Mouse (Mus musculus): ENCODE results near the gene Rbfox3. TPM values are rescaled to one million over a fixed set of nuclear protein-coding genes. Genes with fewer than 3 reads are reported as not detected.

Rbfox3 gene
- polyA plus RNA-seq, 1 experiment from 2014 or later = 6.9 TPM

- no peak overlapping the region for H3K4me3 ChIP-seq (ENCODE audit: low read depth, low read length)
- ATAC-seq (replicated peaks; ENCODE audit: low FRiP score) (no peak), DNase-seq (ENCODE audit: low spot score) (no peak)
- H3K4me1 ChIP-seq (replicated peaks; ENCODE audit: control insufficient read depth, insufficient read depth, low read length) = 0 out of 2 replicates have a peak, but pooled peaks cover 2% of the 10 kb centered on the region
- WGBS = 80% methylated on average over 7 of the region's 7 CpGs
- H3K36me3 ChIP-seq (ENCODE audit: control insufficient read depth, insufficient read depth, low read length) = no peaks in the 10 kb centered on the region
- H3K9ac ChIP-seq (ENCODE audit: low read length) = no peak overlapping the region
- no peak overlapping the region for H3K4me2 ChIP-seq (ENCODE audit: low read depth, low read length, severe bottlenecking)
- no peak overlapping the region for H3K27ac ChIP-seq (ENCODE audit: low read depth, low read length)
- no peaks in the 10 kb centered on the region for H3K27me3 ChIP-seq (ENCODE audit: control insufficient read depth, insufficient read depth, low read length)
- no peaks in the 10 kb centered on the region for H3K9me3 ChIP-seq (ENCODE audit: control insufficient read depth, low read length)
Measured at GRCm38 (mm10) chr11:118508341-118508740, 403.1 kb downstream of the Rbfox3 start.

GRCm38 (mm10) chr11:118507904-118508303 lies 403.5 kb downstream of the Rbfox3 start:
- WGBS = 43% methylated on average over 5 of the region's 5 CpGs
- ATAC-seq (replicated peaks; ENCODE audit: low FRiP score) (no peak), DNase-seq (ENCODE audit: low spot score) (peak; percentile 87)
- no peaks in the 10 kb centered on the region for H3K9me3 ChIP-seq (ENCODE audit: control insufficient read depth, low read length)
- H3K4me2 ChIP-seq (ENCODE audit: low read depth, low read length, severe bottlenecking) = no peak overlapping the region
- no peak overlapping the region for H3K27ac ChIP-seq (ENCODE audit: low read depth, low read length)
- no peak overlapping the region for H3K4me3 ChIP-seq (ENCODE audit: low read depth, low read length)
- 0 out of 2 replicates have a peak, but pooled peaks cover 2% of the 10 kb centered on the region for H3K4me1 ChIP-seq (replicated peaks; ENCODE audit: control insufficient read depth, insufficient read depth, low read length)
- peaks cover 3% of the 10 kb centered on the region; the same call in 1 of the 2 replicates for H3K27me3 ChIP-seq (ENCODE audit: control insufficient read depth, insufficient read depth, low read length)
- H3K9ac ChIP-seq (ENCODE audit: low read length) = no peak overlapping the region
- no peaks in the 10 kb centered on the region for H3K36me3 ChIP-seq (ENCODE audit: control insufficient read depth, insufficient read depth, low read length)

GRCm38 (mm10) chr11:118507095-118507494 lies 404.3 kb downstream of the Rbfox3 start:
- DNase-seq (ENCODE audit: low spot score) = no peak
- H3K27ac ChIP-seq (ENCODE audit: low read depth, low read length) = no peak overlapping the region
- H3K27me3 ChIP-seq (ENCODE audit: control insufficient read depth, insufficient read depth, low read length) = peaks cover 4% of the 10 kb centered on the region; the same call in 1 of the 2 replicates
- H3K9ac ChIP-seq (ENCODE audit: low read length) = no peak overlapping the region
- no peak overlapping the region for H3K4me3 ChIP-seq (ENCODE audit: low read depth, low read length)
- H3K9me3 ChIP-seq (ENCODE audit: control insufficient read depth, low read length) = no peaks in the 10 kb centered on the region
- 86% methylated on average over 6 of the region's 6 CpGs for WGBS
- H3K36me3 ChIP-seq (ENCODE audit: control insufficient read depth, insufficient read depth, low read length) = no peaks in the 10 kb centered on the region
- no peak for ATAC-seq (replicated peaks; ENCODE audit: low FRiP score)
- 0 out of 2 replicates have a peak, but pooled peaks cover 2% of the 10 kb centered on the region for H3K4me1 ChIP-seq (replicated peaks; ENCODE audit: control insufficient read depth, insufficient read depth, low read length)
- no peak overlapping the region for H3K4me2 ChIP-seq (ENCODE audit: low read depth, low read length, severe bottlenecking)

- peaks cover 4% of the 10 kb centered on the region; the same call in 1 of the 2 replicates for H3K27me3 ChIP-seq (ENCODE audit: control insufficient read depth, insufficient read depth, low read length)
- 73% methylated on average over 5 of the region's 5 CpGs for WGBS
- no peak overlapping the region for H3K9ac ChIP-seq (ENCODE audit: low read length)
- no peak overlapping the region for H3K4me3 ChIP-seq (ENCODE audit: low read depth, low read length)
- H3K4me1 ChIP-seq (replicated peaks; ENCODE audit: control insufficient read depth, insufficient read depth, low read length) = 0 out of 2 replicates have a peak, but pooled peaks cover 2% of the 10 kb centered on the region
- ATAC-seq (replicated peaks; ENCODE audit: low FRiP score) (no peak), DNase-seq (ENCODE audit: low spot score) (no peak)
- no peak overlapping the region for H3K27ac ChIP-seq (ENCODE audit: low read depth, low read length)
- no peaks in the 10 kb centered on the region for H3K36me3 ChIP-seq (ENCODE audit: control insufficient read depth, insufficient read depth, low read length)
- H3K4me2 ChIP-seq (ENCODE audit: low read depth, low read length, severe bottlenecking) = no peak overlapping the region
- no peaks in the 10 kb centered on the region for H3K9me3 ChIP-seq (ENCODE audit: control insufficient read depth, low read length)
Measured at GRCm38 (mm10) chr11:118504180-118504454, 407.3 kb downstream of the Rbfox3 start.

- WGBS = 30% methylated on average over 34 of the region's 34 CpGs
- DNase-seq (ENCODE audit: low spot score) = no peak
- no peak overlapping the region for H3K9ac ChIP-seq (ENCODE audit: low read length)
- no peak overlapping the region for H3K4me3 ChIP-seq (ENCODE audit: low read depth, low read length)
- H3K27ac ChIP-seq (ENCODE audit: low read depth, low read length) = no peak overlapping the region
- no peak for ATAC-seq (replicated peaks; ENCODE audit: low FRiP score)
- H3K27me3 ChIP-seq (ENCODE audit: control insufficient read depth, insufficient read depth, low read length) = peaks cover 4% of the 10 kb centered on the region; the same call in 1 of the 2 replicates
- no peaks in the 10 kb centered on the region for H3K36me3 ChIP-seq (ENCODE audit: control insufficient read depth, insufficient read depth, low read length)
- 0 out of 2 replicates have a peak, but pooled peaks cover 2% of the 10 kb centered on the region for H3K4me1 ChIP-seq (replicated peaks; ENCODE audit: control insufficient read depth, insufficient read depth, low read length)
- H3K4me2 ChIP-seq (ENCODE audit: low read depth, low read length, severe bottlenecking) = no peak overlapping the region
- no peaks in the 10 kb centered on the region for H3K9me3 ChIP-seq (ENCODE audit: control insufficient read depth, low read length)
Measured at GRCm38 (mm10) chr11:118503418-118504179, 407.8 kb downstream of the Rbfox3 start.

GRCm38 (mm10) chr11:118502990-118503389 lies 408.4 kb downstream of the Rbfox3 start:
- DNase-seq (ENCODE audit: low spot score) = no peak
- no peaks in the 10 kb centered on the region for H3K9me3 ChIP-seq (ENCODE audit: control insufficient read depth, low read length)
- no peaks in the 10 kb centered on the region for H3K36me3 ChIP-seq (ENCODE audit: control insufficient read depth, insufficient read depth, low read length)
- H3K4me1 ChIP-seq (replicated peaks; ENCODE audit: control insufficient read depth, insufficient read depth, low read length) = 0 out of 2 replicates have a peak, but pooled peaks cover 2% of the 10 kb centered on the region
- no peak overlapping the region for H3K4me2 ChIP-seq (ENCODE audit: low read depth, low read length, severe bottlenecking)
- H3K4me3 ChIP-seq (ENCODE audit: low read depth, low read length) = no peak overlapping the region
- WGBS = 60% methylated on average over 6 of the region's 6 CpGs
- H3K9ac ChIP-seq (ENCODE audit: low read length) = no peak overlapping the region
- peaks cover 4% of the 10 kb centered on the region; the same call in 1 of the 2 replicates for H3K27me3 ChIP-seq (ENCODE audit: control insufficient read depth, insufficient read depth, low read length)
- no peak overlapping the region for H3K27ac ChIP-seq (ENCODE audit: low read depth, low read length)
- ATAC-seq (replicated peaks; ENCODE audit: low FRiP score) = no peak

GRCm38 (mm10) chr11:118496066-118496689 lies 415.2 kb downstream of the Rbfox3 start:
- H3K9me3 ChIP-seq (ENCODE audit: control insufficient read depth, low read length) = no peaks in the 10 kb centered on the region
- no peak for ATAC-seq (replicated peaks; ENCODE audit: low FRiP score)
- no peak overlapping the region for H3K4me2 ChIP-seq (ENCODE audit: low read depth, low read length, severe bottlenecking)
- no peak overlapping the region for H3K9ac ChIP-seq (ENCODE audit: low read length)
- no peaks in the 10 kb centered on the region for H3K27me3 ChIP-seq (ENCODE audit: control insufficient read depth, insufficient read depth, low read length)
- no peaks in the 10 kb centered on the region for H3K36me3 ChIP-seq (ENCODE audit: control insufficient read depth, insufficient read depth, low read length)
- H3K4me1 ChIP-seq (replicated peaks; ENCODE audit: control insufficient read depth, insufficient read depth, low read length) = no peaks in the 10 kb centered on the region
- H3K4me3 ChIP-seq (ENCODE audit: low read depth, low read length) = no peak overlapping the region
- 67% methylated on average over 20 of the region's 20 CpGs for WGBS
- no peak for DNase-seq (ENCODE audit: low spot score)
- no peak overlapping the region for H3K27ac ChIP-seq (ENCODE audit: low read depth, low read length)

- Histone ChIP-seq H3K4me1 (replicated peaks; ENCODE audit: control insufficient read depth, insufficient read depth, low read length) (no peaks in the 10 kb centered on the region; the same call in none of the 2 replicates), H3K4me2 (ENCODE audit: low read depth, low read length, severe bottlenecking) (no peak overlapping the region), H3K36me3 (ENCODE audit: control insufficient read depth, insufficient read depth, low read length) (no peaks in the 10 kb centered on the region), H3K27me3 (ENCODE audit: control insufficient read depth, insufficient read depth, low read length) (no peaks in the 10 kb centered on the region), H3K4me3 (ENCODE audit: low read depth, low read length) (no peak overlapping the region), H3K9me3 (ENCODE audit: control insufficient read depth, low read length) (no peaks in the 10 kb centered on the region), H3K27ac (ENCODE audit: low read depth, low read length) (no peak overlapping the region), H3K9ac (ENCODE audit: low read length) (no peak overlapping the region)
- ATAC-seq (replicated peaks; ENCODE audit: low FRiP score) = no peak
- no peak for DNase-seq (ENCODE audit: low spot score)
- 57% methylated on average over 5 of the region's 5 CpGs for WGBS
Measured at GRCm38 (mm10) chr11:118495065-118495464, 416.3 kb downstream of the Rbfox3 start.

Measured in forebrain, embryonic 11.5 days (tissue).